ENCODE assay signal across 35 mouse cellular contexts in the genomic region with DNA sequence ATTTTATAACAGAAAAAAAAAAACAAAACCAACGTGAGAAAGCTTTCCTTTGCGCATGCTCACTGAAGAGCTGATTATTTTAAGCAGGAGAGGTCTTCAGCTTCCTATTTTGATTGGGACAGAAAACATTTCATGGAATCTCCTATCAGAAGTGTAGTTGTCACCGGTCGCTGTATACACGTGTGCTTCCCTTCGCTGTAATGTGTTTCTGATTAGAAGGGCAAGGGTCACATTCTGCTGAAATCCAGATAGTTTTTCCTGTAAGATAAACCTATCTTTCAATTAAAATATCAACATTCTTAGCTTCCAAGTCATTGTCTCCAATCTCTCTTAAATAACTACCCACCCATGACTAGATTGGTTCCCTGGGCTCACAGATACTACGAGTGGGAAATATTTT. TPM values are rescaled to one million over a fixed set of nuclear protein-coding genes. Genes with fewer than 3 reads are reported as not detected.
DNase-seq lines count a peak whose midpoint lies in the region; ATAC-seq and TF ChIP-seq lines count a peak whose summit lies in the region.
"Had no signal": no experiment of that assay in that cellular context is flagged by ENCODE, and none has a peak within 500 bp of the region (broad histone marks: within the 10 kb centered on the region; RNA-seq: fewer than 3 reads in every experiment).

No protein-coding gene starts in this region.

- H3K4me3 ChIP-seq in embryonic facial prominence, embryonic 11.5 days (ENCODE audit: low read depth, low read length), result no peak overlapping the region
- H3K4me3 ChIP-seq in embryonic facial prominence, embryonic 10.5 days, result no peak overlapping the region
- no peak overlapping the region for H3K4me3 ChIP-seq in heart, embryonic 12.5 days
- no peak overlapping the region for H3K4me3 ChIP-seq in heart, postnatal 0 days (ENCODE audit: low read depth, low read length)
- H3K4me3 ChIP-seq in heart, embryonic 10.5 days, result no peak overlapping the region
- H3K4me3 ChIP-seq: embryonic facial prominence, embryonic 12.5 days; embryonic facial prominence, embryonic 15.5 days; gastrocnemius, adult 2 months; hindbrain, embryonic 12.5 days; hindbrain, embryonic 15.5 days; kidney, embryonic 15.5 days had no signal

- TF ChIP-seq CTCF in heart, postnatal 0 days (IDR thresholded peaks at IDR 0.05; ENCODE audit: low read depth), result no peak

- no peaks in the 10 kb centered on the region for H3K9me3 ChIP-seq in embryonic facial prominence, embryonic 11.5 days (replicated peaks; ENCODE audit: control insufficient read depth, low read length)
- no peaks in the 10 kb centered on the region for H3K9me3 ChIP-seq in embryonic facial prominence, embryonic 10.5 days
- H3K9me3 ChIP-seq in heart, embryonic 12.5 days (replicated peaks), result no peaks in the 10 kb centered on the region
- no peaks in the 10 kb centered on the region for H3K9me3 ChIP-seq in heart, postnatal 0 days (replicated peaks; ENCODE audit: control insufficient read depth, low read length)
- no peaks in the 10 kb centered on the region for H3K9me3 ChIP-seq in heart, embryonic 10.5 days
- H3K9me3 ChIP-seq: embryonic facial prominence, embryonic 12.5 days; embryonic facial prominence, embryonic 15.5 days; G1E; hindbrain, embryonic 12.5 days; hindbrain, embryonic 15.5 days; kidney, embryonic 15.5 days had no signal

- WGBS in embryonic facial prominence, embryonic 11.5 days, result 34% methylated on average over 7 of the region's 7 CpGs
- WGBS in embryonic facial prominence, embryonic 10.5 days, result 49% methylated on average over 7 of the region's 7 CpGs
- 13% methylated on average over 7 of the region's 7 CpGs for WGBS in heart, embryonic 12.5 days
- 11% methylated on average over 7 of the region's 7 CpGs for WGBS in heart, postnatal 0 days
- 22% methylated on average over 7 of the region's 7 CpGs for WGBS in heart, embryonic 10.5 days

- no peaks in the 10 kb centered on the region for H3K4me1 ChIP-seq in embryonic facial prominence, embryonic 11.5 days (ENCODE audit: control insufficient read depth, insufficient read depth, low read length)
- peaks cover 3% of the 10 kb centered on the region; the same call in 1 of the 2 replicates for H3K4me1 ChIP-seq in embryonic facial prominence, embryonic 10.5 days
- H3K4me1 ChIP-seq in heart, embryonic 12.5 days (replicated peaks), result peaks cover 3% of the 10 kb centered on the region; the same call in 1 of the 2 replicates
- H3K4me1 ChIP-seq in heart, postnatal 0 days (ENCODE audit: control insufficient read depth, insufficient read depth), result no peaks in the 10 kb centered on the region; the same call in 1 of the 2 replicates
- peaks cover 2% of the 10 kb centered on the region; the same call in 1 of the 2 replicates for H3K4me1 ChIP-seq in heart, embryonic 10.5 days
- H3K4me1 ChIP-seq: embryonic facial prominence, embryonic 12.5 days; embryonic facial prominence, embryonic 15.5 days; hindbrain, embryonic 12.5 days; hindbrain, embryonic 15.5 days had no signal

- H3K27ac ChIP-seq in embryonic facial prominence, embryonic 11.5 days (replicated peaks; ENCODE audit: low read depth, low read length), result no peak overlapping the region
- H3K27ac ChIP-seq in embryonic facial prominence, embryonic 10.5 days (replicated peaks), result no peak overlapping the region
- H3K27ac ChIP-seq in heart, embryonic 12.5 days (ENCODE audit: poor library complexity, severe bottlenecking), result no peak overlapping the region
- H3K27ac ChIP-seq in heart, postnatal 0 days (ENCODE audit: low read depth), result peak overlapping the region; percentile 46; the same call in 1 of the 2 replicates
- H3K27ac ChIP-seq in heart, embryonic 10.5 days, result no peak overlapping the region
- H3K27ac ChIP-seq: embryonic facial prominence, embryonic 12.5 days; embryonic facial prominence, embryonic 15.5 days; gastrocnemius, adult 2 months; hindbrain, embryonic 12.5 days; hindbrain, embryonic 15.5 days; kidney, embryonic 15.5 days had no signal

- DNase-seq in embryonic facial prominence, embryonic 11.5 days (ENCODE audit: low spot score), result peak; percentile 45
- no peak for DNase-seq in embryonic facial prominence, embryonic 10.5 days (ENCODE audit: low spot score)
- no peak for DNase-seq in heart, adult 8-10 months (ENCODE audit: low spot score)
- DNase-seq in heart, postnatal 0 days (ENCODE audit: low spot score), result peak; percentile 57
- no peak for DNase-seq in heart, embryonic 10.5 days (ENCODE audit: low spot score)
- peak; percentile 39 for DNase-seq in embryo, embryonic 10.5 days (ENCODE audit: low spot score)
- DNase-seq in kidney, adult 8-10 months, result no peak
- DNase-seq: adrenal gland, postnatal 10 days; adrenal gland, postnatal 36 days; B cell, adult 2 months; cerebellum, adult 18-20 months; cerebellum, adult 9-11 months; cerebellum, postnatal 25 days; forebrain, postnatal 0 days; gastrocnemius, adult 2 months; gastrocnemius, postnatal 14 days; heart, postnatal 10 days; kidney, adult 2 months had no signal

- no peak overlapping the region for H3K4me2 ChIP-seq in embryonic facial prominence, embryonic 11.5 days (ENCODE audit: low read depth, low read length)
- H3K4me2 ChIP-seq in heart, embryonic 12.5 days, result no peak overlapping the region
- no peak overlapping the region for H3K4me2 ChIP-seq in heart, postnatal 0 days (ENCODE audit: low read depth, low read length)
- H3K4me2 ChIP-seq: embryonic facial prominence, embryonic 12.5 days; embryonic facial prominence, embryonic 15.5 days; hindbrain, embryonic 12.5 days; hindbrain, embryonic 15.5 days; kidney, embryonic 15.5 days had no signal

- no peaks in the 10 kb centered on the region for H3K27me3 ChIP-seq in embryonic facial prominence, embryonic 11.5 days (ENCODE audit: control insufficient read depth, insufficient read depth, low read length)
- no peaks in the 10 kb centered on the region for H3K27me3 ChIP-seq in embryonic facial prominence, embryonic 10.5 days (replicated peaks; ENCODE audit: low read depth, poor library complexity, severe bottlenecking)
- H3K27me3 ChIP-seq in heart, embryonic 12.5 days (replicated peaks), result no peaks in the 10 kb centered on the region
- no peaks in the 10 kb centered on the region for H3K27me3 ChIP-seq in heart, postnatal 0 days (ENCODE audit: control insufficient read depth, insufficient read depth, low read length)
- no peaks in the 10 kb centered on the region for H3K27me3 ChIP-seq in heart, embryonic 10.5 days (ENCODE audit: insufficient read depth, poor library complexity, severe bottlenecking)
- H3K27me3 ChIP-seq: CH12.LX; embryonic facial prominence, embryonic 12.5 days; embryonic facial prominence, embryonic 15.5 days; hindbrain, embryonic 12.5 days; hindbrain, embryonic 15.5 days; kidney, embryonic 15.5 days had no signal

- no peaks in the 10 kb centered on the region for H3K36me3 ChIP-seq in embryonic facial prominence, embryonic 11.5 days (replicated peaks; ENCODE audit: control insufficient read depth, insufficient read depth, low read depth, low read length)
- H3K36me3 ChIP-seq in embryonic facial prominence, embryonic 10.5 days (replicated peaks), result no peaks in the 10 kb centered on the region
- H3K36me3 ChIP-seq in heart, embryonic 12.5 days, result no peaks in the 10 kb centered on the region
- H3K36me3 ChIP-seq in heart, postnatal 0 days (replicated peaks; ENCODE audit: control insufficient read depth, insufficient read depth, low read length), result no peaks in the 10 kb centered on the region
- H3K36me3 ChIP-seq in heart, embryonic 10.5 days, result no peaks in the 10 kb centered on the region
- H3K36me3 ChIP-seq: embryonic facial prominence, embryonic 12.5 days; embryonic facial prominence, embryonic 15.5 days; G1E; hindbrain, embryonic 12.5 days; hindbrain, embryonic 15.5 days; kidney, embryonic 15.5 days had no signal

- H3K9ac ChIP-seq in embryonic facial prominence, embryonic 11.5 days (replicated peaks; ENCODE audit: low read length), result no peak overlapping the region
- H3K9ac ChIP-seq in heart, embryonic 12.5 days, result no peak overlapping the region
- H3K9ac ChIP-seq in heart, postnatal 0 days (replicated peaks; ENCODE audit: low read depth, low read length), result no peak overlapping the region
- H3K9ac ChIP-seq: embryonic facial prominence, embryonic 12.5 days; embryonic facial prominence, embryonic 15.5 days; forebrain, postnatal 0 days; hindbrain, embryonic 12.5 days; hindbrain, embryonic 15.5 days; kidney, embryonic 15.5 days had no signal

- TF ChIP-seq EP300 in heart, postnatal 0 days (IDR thresholded peaks at IDR 0.05; ENCODE audit: low read depth), result peak; percentile 65; the same call in 1 of the 2 replicates

- no peak for ATAC-seq in embryonic facial prominence, embryonic 11.5 days (replicated peaks; ENCODE audit: insufficient number of reproducible peaks, low FRiP score, low TSS enrichment, low read depth)
- peak; percentile 64; the same call in 1 of the 2 replicates for ATAC-seq in heart, embryonic 12.5 days (ENCODE audit: insufficient number of reproducible peaks, low FRiP score)
- no peak for ATAC-seq in heart, postnatal 0 days (ENCODE audit: insufficient read depth, low read depth)
- ATAC-seq: forebrain, embryonic 14.5 days; forebrain, postnatal 0 days; intestine, postnatal 0 days; Patski had no signal

RNA-seq across cellular contexts. Expression of gene Cd36, which starts 16.2 kb away (rescaled TPM):
- polyA plus RNA-seq in embryonic facial prominence, embryonic 11.5 days (2014; fragmentation: Nextera tagmentation; extraction: Ambion mirVana), result 2.1 and 2.9 TPM in 2 replicates
- 0.95 and 1.3 TPM in 2 replicates for polyA plus RNA-seq in embryonic facial prominence, embryonic 10.5 days (2016; fragmentation: Nextera tagmentation; extraction: Ambion mirVana)
- polyA plus RNA-seq in heart, embryonic 12.5 days (2016; fragmentation: Nextera tagmentation; extraction: Ambion mirVana), result 57.4 and 59.2 TPM in 2 replicates
- 1,000 to 10,000 TPM; 1,805 to 2,010 (median 1,953) TPM for total RNA-seq in heart, adult 8-10 months (2022)
- 373 and 526 TPM in 2 replicates for total RNA-seq in heart, postnatal 0 days (2014; rRNA removed; ENCODE audit: low replicate concordance)
- 601 and 603 TPM in 2 replicates for polyA plus RNA-seq in heart, postnatal 0 days (2015; fragmentation: Nextera tagmentation; extraction: Ambion mirVana)
- polyA plus RNA-seq in heart, embryonic 10.5 days (2016; fragmentation: Nextera tagmentation; extraction: Ambion mirVana), result 19.3 and 33.8 TPM in 2 replicates
- polyA plus RNA-seq: G1E had no signal

RNA-seq across cellular contexts. Expression of gene Gnat3, which starts 57.6 kb away (rescaled TPM):
- polyA plus RNA-seq in embryonic facial prominence, embryonic 11.5 days (2014; fragmentation: Nextera tagmentation; extraction: Ambion mirVana), result 0.35 and 0.36 TPM in 2 replicates
- 0.67 and 1.2 TPM in 2 replicates for polyA plus RNA-seq in embryonic facial prominence, embryonic 10.5 days (2016; fragmentation: Nextera tagmentation; extraction: Ambion mirVana)
- polyA plus RNA-seq in heart, embryonic 12.5 days (2016; fragmentation: Nextera tagmentation; extraction: Ambion mirVana), result not detected in 2 replicates
- under 1 TPM; 0.44 to 0.66 (median 0.53) TPM for total RNA-seq in heart, adult 8-10 months (2022)
- total RNA-seq in heart, postnatal 0 days (2014; rRNA removed; ENCODE audit: low replicate concordance), result 0.12 TPM in 1 of 2 replicates, not detected in the other
- polyA plus RNA-seq in heart, postnatal 0 days (2015; fragmentation: Nextera tagmentation; extraction: Ambion mirVana), result 0.11 TPM in 1 of 2 replicates, not detected in the other
- polyA plus RNA-seq in heart, embryonic 10.5 days (2016; fragmentation: Nextera tagmentation; extraction: Ambion mirVana), result not detected in 2 replicates
- total RNA-seq: adrenal gland, adult 18-20 months; common myeloid progenitor, adult 5-6 weeks; forebrain, postnatal 0 days; hematopoietic stem cell, adult 5-6 weeks had no signal
- polyA plus RNA-seq: embryonic facial prominence, embryonic 15.5 days; forebrain, embryonic 11.5 days; forebrain, embryonic 14.5 days; forebrain, postnatal 0 days; frontal cortex, adult 2 months; G1E; hindbrain, embryonic 15.5 days; intestine, embryonic 14.5 days; intestine, postnatal 0 days; kidney, adult 2 months; kidney, embryonic 15.5 days; Patski had no signal

Comparison
In these comparisons a context has a peak if more than half of its experiments do, and no peak if none do; other contexts are left out.
1. DNase-seq: peak in embryonic facial prominence, embryonic 11.5 days (single experiment), heart, postnatal 0 days (single experiment) and embryo, embryonic 10.5 days (single experiment); none in embryonic facial prominence, embryonic 10.5 days (single experiment), heart, adult 8-10 months (single experiment), heart, embryonic 10.5 days (single experiment) and kidney, adult 8-10 months (0 of 2).